Mouse (Mus musculus): ENCODE measurements around the gene Hexim1.

The Hexim1 gene

GRCm38 (mm10) chr11:103096979-103097894 is 18.8 kb upstream of the Hexim1 start:
- peak; percentile 51 for DNase-seq (ENCODE audit: low spot score)

DNA sequence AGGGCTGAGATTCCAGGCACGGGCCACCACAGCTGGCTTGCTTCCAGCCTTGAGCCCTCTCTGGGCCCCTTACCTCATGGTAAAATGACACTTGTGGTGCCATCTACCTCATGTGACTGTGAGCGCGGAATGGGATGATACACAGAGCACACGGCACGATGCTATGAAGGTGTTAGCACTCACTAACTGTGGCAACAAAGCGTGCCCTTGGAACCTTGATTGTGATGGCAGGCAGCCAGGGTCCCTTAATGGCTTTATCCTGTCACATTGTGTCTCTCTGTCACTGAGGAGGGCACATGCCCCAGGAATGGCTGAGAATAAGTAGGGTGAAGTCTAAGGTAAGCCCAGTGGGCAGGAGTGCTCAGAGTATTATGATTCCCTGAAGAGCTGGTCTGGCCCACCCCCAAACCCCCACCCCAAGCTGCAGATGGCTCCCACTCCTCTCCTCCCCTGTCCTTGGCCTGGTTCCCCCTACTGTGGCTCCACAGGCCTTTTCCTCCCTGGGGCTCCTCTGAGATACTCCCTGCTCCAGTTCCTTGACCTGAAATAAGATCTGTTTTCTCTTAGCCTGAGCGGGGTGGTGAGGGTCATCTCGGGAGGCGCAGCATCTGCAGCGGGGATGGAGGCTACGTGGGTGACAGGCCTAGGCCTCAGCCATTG is 17.4 kb upstream of the Hexim1 start:
- no peak for DNase-seq (ENCODE audit: low spot score)

DNA sequence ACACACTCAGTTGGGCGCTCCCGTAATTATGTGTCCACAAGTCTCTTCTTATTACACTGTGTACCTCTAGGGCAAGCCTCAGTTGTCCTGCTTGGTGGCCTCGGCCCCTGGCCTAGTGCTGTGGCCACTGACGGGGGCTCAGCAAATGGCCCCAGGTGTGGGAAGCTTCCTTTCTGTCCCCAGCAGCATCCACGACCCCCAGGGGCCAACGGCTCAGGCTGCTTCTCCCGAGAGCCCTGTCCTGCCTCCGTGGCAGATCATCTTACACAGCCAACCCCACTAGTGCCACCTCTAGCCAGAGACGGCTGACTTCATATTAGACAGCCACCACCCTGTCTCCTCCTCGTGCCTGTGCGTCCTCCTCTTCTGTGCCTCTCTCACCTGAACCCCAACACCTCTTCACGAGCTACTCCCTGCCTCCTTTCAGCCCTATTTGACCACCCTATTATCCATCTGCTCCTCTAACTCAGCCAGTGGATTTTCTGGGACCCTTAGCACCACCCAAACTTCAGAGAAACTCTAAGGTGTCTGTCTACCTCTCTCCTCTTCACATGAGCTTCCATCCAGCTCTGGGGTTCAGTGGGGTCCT is 16.6 kb upstream of the Hexim1 start:
- DNase-seq (ENCODE audit: low spot score): no peak

GRCm38 (mm10) chr11:103100361-103100760 is 15.7 kb upstream of the Hexim1 start:
- no peak for DNase-seq (ENCODE audit: low spot score)

DNA sequence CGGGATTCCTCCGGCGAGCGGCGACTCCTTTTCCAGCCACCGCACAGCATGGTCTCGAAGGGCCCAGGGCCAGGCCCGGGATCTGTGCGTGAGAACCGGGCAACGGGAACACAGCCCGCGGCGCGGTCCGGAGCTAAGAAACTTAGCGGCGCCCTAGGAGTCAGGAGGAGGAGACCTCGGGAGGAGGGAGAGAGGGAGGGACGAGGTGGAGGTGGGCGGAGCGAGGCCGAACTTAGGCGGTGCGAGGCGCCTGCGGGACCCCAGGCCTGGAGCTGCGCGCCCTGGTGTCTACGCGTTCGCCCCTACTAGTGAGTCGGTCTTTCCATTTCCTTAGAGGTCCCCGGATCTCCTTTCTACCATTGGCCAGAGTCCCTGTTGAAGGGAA is 14.6 kb upstream of the Hexim1 start, which contains the start of the genes Plcd3 and Acbd4:
Gene Plcd3 (minus strand): TSS at position 178 of the 385 bp plus-strand sequence.
Gene Acbd4 (plus strand): TSS at position 202 of the 385 bp plus-strand sequence.
- DNase-seq (ENCODE audit: low spot score): peak; percentile 90

GRCm38 (mm10) chr11:103101866-103102501 is 14.0 kb upstream of the Hexim1 start:
- peak; percentile 58 for DNase-seq (ENCODE audit: low spot score)

- peak; percentile 95 for DNase-seq (ENCODE audit: low spot score)
Observed at GRCm38 (mm10) chr11:103102725-103103349, 13.2 kb upstream of the Hexim1 start.

DNA sequence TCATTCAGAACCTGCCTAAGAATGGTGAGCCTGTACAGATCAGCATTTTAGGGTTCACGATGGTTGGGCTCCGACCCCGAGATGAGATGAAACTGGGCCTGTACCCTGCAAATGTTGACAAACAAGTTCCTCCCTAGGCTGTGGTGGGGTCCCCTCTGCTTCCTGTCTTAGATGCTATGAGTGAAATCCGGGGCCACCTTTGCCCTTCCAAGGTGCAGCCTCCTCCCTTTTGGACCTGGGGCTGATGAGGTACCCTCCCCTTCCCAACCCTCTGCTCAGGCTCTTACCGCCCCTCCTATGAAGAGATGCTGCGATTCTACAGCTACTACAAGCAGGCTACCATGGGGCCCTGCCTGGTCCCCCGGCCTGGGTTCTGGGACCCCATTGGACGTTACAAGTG is 12.4 kb upstream of the Hexim1 start:
- DNase-seq (ENCODE audit: low spot score): no peak

DNA sequence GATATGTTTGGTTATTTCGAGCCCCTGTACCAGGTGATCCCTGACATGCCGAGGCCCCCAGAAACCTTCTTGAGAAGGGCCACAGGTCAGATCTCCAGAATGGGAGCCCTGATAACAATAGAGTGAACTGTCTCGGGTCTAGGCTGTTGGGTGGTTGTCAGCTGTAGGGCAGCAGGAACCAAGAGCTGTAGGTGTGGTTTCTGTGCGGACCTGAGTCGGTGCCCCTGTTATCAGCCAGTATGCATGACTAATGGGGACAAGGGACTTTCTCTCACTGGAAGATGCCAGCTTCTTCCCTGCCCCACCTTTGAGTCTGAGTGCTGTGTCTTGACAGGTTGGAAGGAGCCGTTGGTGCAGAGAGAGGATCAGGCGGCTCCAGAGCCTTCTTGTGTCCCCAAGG is 11.6 kb upstream of the Hexim1 start:
- DNase-seq (ENCODE audit: low spot score): no peak

DNA sequence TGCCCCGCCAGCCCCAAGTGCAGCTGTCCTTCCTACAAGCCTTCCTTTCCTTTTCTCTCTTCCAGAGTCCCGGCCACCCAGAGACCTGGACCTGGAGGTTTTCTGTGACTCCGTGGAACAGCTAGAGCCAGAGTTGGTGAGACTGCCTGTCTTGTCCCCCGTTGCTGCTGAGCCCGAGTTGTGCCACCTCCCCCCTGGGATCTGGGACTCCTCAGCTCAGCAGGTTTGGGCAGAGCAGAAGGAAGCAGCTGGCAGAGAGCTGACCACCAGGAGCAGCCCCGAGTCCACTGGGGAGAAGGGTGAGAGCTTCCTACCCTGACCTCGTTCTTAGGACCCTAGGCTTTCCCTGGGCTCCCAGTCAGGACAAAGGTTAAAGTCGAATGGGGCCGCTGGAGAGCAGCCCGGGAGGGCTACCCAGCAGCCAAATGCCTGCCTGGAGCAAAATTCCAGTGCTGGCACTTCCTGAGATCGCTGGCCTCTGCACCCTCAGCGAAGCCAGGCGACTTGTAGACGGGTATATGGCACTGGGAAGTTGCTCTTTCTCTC is 10.8 kb upstream of the Hexim1 start:
- no peak for DNase-seq (ENCODE audit: low spot score)

- DNase-seq (ENCODE audit: low spot score): no peak
Observed at GRCm38 (mm10) chr11:103105810-103106209, 10.2 kb upstream of the Hexim1 start.

DNA sequence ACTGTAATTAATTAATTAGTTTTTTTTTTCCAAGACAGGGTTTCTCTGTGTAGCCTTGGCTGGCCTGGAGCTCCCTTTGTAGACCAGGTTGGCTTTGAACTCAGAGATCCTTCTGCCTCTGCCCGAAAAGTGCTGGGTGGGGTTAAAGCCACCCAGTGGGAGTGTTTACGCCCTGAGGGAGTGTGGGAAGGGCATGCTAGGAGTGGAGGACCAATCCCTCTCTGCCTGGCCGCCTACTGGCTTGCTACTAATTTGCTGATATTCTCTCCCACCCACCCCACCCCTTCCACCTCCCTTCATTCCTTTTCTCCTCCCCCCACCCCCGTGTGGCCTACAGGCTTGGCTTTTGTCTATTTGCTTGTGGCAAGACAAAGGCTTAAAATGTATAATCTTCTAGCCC is 9.6 kb upstream of the Hexim1 start:
- no peak for DNase-seq (ENCODE audit: low spot score)

DNA sequence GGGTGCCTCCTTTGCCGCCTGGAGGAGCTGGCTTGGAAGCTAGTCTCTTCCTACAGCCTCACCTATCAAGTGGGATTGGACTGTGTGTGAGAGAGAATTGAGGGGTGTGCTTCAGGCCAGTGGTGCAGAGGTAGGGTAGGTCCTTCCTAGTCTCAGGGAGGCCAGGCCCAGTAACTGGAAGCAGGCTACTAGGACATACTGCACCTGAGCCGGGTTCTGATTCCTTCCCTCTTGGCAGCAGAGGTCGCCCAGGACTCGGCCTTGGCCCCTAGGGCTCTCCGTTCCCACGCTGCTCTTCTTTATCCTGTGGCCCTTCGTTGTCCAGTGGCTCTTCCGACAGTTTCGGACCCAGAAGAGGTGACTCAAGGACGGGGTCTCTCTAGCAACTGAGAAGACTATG is 4.7 kb upstream of the Hexim1 start:
- DNase-seq (ENCODE audit: low spot score): peak; percentile 8

GRCm38 (mm10) chr11:103111881-103112551 is 4.0 kb upstream of the Hexim1 start:
- peak; percentile 66 for DNase-seq (ENCODE audit: low spot score)

- DNase-seq (ENCODE audit: low spot score): no peak
Observed at GRCm38 (mm10) chr11:103112552-103112912, 3.5 kb upstream of the Hexim1 start.

DNA sequence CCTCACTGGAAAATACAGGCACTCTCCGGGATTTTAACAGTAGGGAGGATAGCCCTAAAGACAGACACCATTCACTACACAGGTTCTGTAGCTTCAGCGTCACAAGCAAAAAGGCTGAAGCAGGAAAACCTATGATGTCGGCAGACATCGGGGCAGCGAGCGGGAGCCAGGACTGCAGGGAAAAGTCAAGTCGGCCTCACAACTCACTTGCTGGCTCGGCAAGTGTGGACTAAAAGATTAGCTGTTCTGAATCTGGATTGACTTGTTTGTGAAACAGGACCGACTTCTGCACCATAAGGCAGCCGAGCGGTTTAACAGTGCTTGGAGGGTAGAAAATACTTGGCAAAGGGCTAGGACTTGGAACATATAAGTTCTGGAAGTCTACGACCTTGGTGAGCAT is 3.0 kb upstream of the Hexim1 start:
- peak; percentile 6 for DNase-seq (ENCODE audit: low spot score)

GRCm38 (mm10) chr11:103113771-103114170 is 2.3 kb upstream of the Hexim1 start:
- DNase-seq (ENCODE audit: low spot score): no peak

GRCm38 (mm10) chr11:103114270-103114943 is 1.6 kb upstream of the Hexim1 start:
- DNase-seq (ENCODE audit: low spot score): no peak

GRCm38 (mm10) chr11:103115163-103116007 is 646 bp upstream of the Hexim1 start:
- DNase-seq (ENCODE audit: low spot score): peak; percentile 90

All from embryo, embryonic 10 days (tissue).